Mouse (Mus musculus): ENCODE measurements at regions not wholly inside any gene's neighbourhood (a gene's known extent, or its start where the extent isn't known, plus 50 kb on each side); places are given as distances from the start of the nearest gene placed in this dataset.

DNA sequence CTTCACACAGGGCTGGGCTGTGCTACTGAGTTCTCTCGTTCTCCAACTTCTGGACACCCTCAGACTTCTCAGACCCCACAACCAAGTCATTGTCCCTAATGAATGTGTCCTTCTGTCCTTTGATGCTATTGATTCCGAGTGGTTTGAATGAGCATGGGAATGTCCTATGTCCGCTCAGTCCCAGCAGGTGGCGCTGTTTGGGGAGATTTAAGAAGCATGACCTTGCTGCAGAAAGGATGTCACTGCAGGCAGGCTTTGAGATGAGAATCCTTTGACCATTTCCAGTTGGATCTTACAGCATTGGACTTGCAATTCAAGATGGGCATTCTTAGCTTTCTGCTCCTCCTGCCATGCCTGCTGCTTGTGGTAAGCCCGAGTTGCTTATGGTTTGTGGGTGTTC is 146.1 kb downstream of the Gpat3 start:
- H3K4me2 ChIP-seq (replicated peaks), result no peak overlapping the region
- no peak overlapping the region for H3K9ac ChIP-seq
- H3K4me1 ChIP-seq (replicated peaks), result no peaks in the 10 kb centered on the region
- H3K4me3 ChIP-seq (replicated peaks), result no peak overlapping the region
- no peaks in the 10 kb centered on the region for H3K27me3 ChIP-seq (replicated peaks)
- no peaks in the 10 kb centered on the region for H3K9me3 ChIP-seq
- H3K27ac ChIP-seq, result no peak overlapping the region
- 26% methylated on average over 5 of the region's 5 CpGs for WGBS
- H3K36me3 ChIP-seq, result no peaks in the 10 kb centered on the region
- no peak for ATAC-seq

DNA sequence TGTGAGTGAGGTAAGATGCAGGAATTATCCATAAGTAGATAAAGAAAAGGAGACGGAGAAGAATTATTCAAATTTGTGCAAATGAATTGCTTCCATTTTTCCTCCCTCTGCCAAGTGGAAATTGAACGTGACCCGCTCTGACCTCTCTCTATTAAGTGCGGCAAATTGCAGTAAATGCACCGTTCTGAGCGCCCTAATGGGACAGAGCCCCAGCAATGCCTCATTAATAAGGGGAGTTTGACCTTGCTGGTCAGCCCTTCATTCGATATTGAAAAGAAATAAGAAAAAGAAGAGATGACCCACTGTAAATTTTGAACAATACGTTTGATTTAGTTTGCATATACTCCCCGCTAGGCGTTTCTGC is 137.0 kb downstream of the Gpat3 start:
- H3K4me2 ChIP-seq (replicated peaks), result no peak overlapping the region
- H3K4me3 ChIP-seq (replicated peaks), result no peak overlapping the region
- H3K27me3 ChIP-seq (replicated peaks), result no peaks in the 10 kb centered on the region
- H3K4me1 ChIP-seq (replicated peaks), result no peaks in the 10 kb centered on the region
- WGBS, result 77% methylated on average over 10 of the region's 10 CpGs
- no peak overlapping the region for H3K9ac ChIP-seq
- no peaks in the 10 kb centered on the region for H3K36me3 ChIP-seq
- no peak for ATAC-seq
- H3K27ac ChIP-seq, result no peak overlapping the region
- H3K9me3 ChIP-seq, result no peaks in the 10 kb centered on the region

DNA sequence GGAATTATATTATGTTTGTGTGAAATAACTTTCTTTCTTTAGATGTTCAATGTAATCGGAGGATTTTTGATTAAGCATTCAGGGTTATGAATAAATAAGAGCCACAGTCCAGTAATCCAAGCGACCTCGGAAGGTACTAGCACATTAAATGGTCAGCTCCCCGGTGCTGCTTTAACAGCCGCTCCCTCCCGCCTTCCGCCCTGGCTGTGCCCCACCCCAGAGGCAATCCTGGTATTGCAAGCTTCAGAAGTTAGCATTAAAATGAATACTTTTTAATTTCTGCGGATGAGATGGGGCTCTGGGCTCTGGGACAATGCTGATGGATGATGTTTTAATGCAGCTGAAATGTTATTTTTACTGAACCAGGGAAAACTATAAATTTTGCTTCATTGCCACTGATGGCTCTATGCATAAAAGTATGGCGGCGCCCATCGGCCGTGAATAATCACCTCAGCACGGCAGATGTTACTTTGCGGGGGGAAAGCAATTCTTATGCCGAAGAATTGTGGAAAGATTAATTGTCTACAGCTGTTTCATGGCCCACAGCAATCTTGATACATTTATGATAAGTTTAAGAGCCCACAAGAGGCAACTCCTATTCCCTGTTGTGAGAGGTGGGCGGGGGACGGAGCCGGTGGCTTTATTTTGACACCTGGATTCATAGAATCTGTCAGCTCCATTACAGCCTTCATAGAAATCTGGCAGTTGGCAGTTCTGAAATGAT is 136.5 kb downstream of the Gpat3 start:
- 82% methylated on average over 18 of the region's 18 CpGs for WGBS
- Histone ChIP-seq H3K4me3 (replicated peaks) (no peak overlapping the region), H3K36me3 (no peaks in the 10 kb centered on the region), H3K4me1 (replicated peaks) (no peaks in the 10 kb centered on the region), H3K27me3 (replicated peaks) (no peaks in the 10 kb centered on the region), H3K27ac (no peak overlapping the region), H3K9me3 (no peaks in the 10 kb centered on the region), H3K9ac (no peak overlapping the region), H3K4me2 (replicated peaks) (no peak overlapping the region)
- no peak for ATAC-seq

DNA sequence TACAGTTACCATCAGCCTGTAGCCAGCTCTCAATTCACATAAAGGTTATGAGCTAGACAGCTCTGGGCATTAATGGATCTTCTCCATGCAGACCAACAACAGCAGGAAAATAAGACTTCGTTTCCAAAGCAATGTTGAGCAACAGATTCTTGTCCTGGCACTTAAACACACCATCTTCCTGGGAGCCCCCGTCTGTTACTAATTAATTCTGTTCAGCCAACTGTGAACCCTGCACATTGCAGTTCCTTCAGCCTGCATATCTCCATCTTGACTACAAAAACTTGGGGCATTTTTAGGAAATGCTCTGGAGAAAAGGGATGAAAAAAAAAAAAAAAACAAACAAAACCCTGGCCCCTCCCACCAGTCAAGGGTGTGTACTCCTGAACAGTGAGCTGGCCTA is 131.2 kb downstream of the Gpat3 start:
- WGBS, result 67% methylated on average over 2 of the region's 2 CpGs
- Histone ChIP-seq H3K9ac (no peak overlapping the region), H3K27ac (no peak overlapping the region), H3K27me3 (replicated peaks) (no peaks in the 10 kb centered on the region), H3K4me3 (replicated peaks) (no peak overlapping the region), H3K4me1 (replicated peaks) (no peaks in the 10 kb centered on the region), H3K9me3 (no peaks in the 10 kb centered on the region), H3K4me2 (replicated peaks) (no peak overlapping the region), H3K36me3 (no peaks in the 10 kb centered on the region)
- no peak for ATAC-seq

DNA sequence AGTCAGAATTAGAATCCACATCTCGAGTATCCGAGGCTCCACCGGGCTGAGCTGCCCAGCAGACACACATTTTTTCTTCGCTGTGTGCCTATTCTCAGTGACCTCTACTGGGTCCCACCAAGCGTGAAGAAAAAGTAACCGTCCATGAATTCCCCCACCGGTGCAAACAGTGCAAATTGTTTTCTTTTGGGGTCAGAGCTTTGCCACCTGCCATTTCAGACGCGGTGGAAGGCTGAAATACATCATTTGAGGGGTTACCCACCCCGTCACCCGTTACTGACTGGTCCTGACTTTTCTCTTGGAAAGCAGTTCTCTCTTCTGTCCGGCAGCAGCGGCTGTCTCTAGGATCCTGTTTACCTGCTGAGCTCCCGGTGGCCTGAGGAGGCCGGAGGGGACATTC is 105.7 kb downstream of the Gpat3 start:
- Histone ChIP-seq H3K9me3 (no peaks in the 10 kb centered on the region), H3K4me1 (replicated peaks) (no peaks in the 10 kb centered on the region), H3K36me3 (no peaks in the 10 kb centered on the region), H3K27ac (no peak overlapping the region), H3K4me3 (replicated peaks) (no peak overlapping the region), H3K27me3 (replicated peaks) (no peaks in the 10 kb centered on the region), H3K9ac (no peak overlapping the region), H3K4me2 (replicated peaks) (no peak overlapping the region)
- 57% methylated on average over 15 of the region's 15 CpGs for WGBS
- no peak for ATAC-seq
